Mouse (Mus musculus): Measurements from ENCODE around the gene Hdgf.

DNA sequence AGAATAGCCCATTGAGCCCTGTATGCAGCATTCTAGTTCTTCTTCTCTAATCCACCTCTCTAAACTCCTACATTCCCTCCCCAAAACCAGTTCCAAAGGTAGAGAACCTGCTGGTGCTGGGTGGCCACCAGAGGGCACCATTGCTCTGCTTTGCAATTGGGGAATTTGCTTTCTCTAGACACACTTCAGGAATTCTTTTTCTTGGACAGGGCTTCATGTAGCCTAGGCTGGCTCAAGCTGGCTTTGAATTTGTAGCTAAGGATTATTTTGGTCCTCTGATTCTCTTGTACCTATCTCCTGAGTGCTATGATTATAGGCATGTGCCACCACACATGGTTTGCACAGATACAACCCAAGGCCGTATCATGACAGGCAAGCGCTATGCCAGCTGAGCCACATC is 29.7 kb downstream of the Hdgf start:
- 0 out of 2 replicates have a peak, but pooled peaks have one; percentile 30 for TF ChIP-seq CTCF (IDR thresholded peaks at IDR 0.05; ENCODE audit: insufficient read depth, low read depth, low read length)
- no peak for TF ChIP-seq POLR2A (IDR thresholded peaks at IDR 0.05; ENCODE audit: insufficient read depth, low read depth, low read length)

Measured in olfactory bulb, adult 2 months (tissue).